In the genomic region with DNA sequence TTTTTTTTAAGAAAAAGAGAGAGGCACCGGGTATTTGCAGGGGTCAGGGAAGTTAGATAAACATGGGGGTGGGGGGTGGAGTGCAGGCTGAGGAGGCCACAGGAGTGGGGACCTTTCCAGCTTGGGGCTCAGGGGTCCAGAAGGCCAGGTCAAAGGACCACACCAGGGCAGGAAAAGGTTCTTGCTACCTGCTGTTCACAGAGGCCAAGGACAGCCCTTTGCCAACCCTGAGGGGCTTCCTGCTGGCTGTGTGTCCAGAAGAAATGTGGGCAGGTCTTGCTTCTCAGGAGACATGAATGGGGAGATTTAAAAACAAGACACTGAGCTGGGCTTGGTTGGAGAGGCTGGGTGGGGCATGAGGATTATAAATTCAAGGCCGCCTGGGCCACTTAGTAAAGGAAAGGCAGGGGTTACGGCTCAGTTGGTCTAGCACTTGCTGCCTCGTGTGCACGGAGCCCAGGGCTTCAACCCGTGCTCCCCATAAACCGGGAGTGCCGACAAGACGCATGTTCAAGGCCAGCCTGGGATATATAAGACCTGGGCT, we compare ENCODE assay signal across 14 mouse cellular contexts. TPM values are rescaled to one million over a fixed set of nuclear protein-coding genes. Genes with fewer than 3 reads are reported as not detected.
A peak's percentile ranks its signal among the peaks of the same experiment; 100 is the strongest.
DNase-seq lines count a peak whose midpoint lies in the region; ATAC-seq lines count a peak whose summit lies in the region.
"Had no signal": no experiment of that assay in that cellular context is flagged by ENCODE, and none has a peak within 500 bp of the region (broad histone marks: within the 10 kb centered on the region; RNA-seq: fewer than 3 reads in every experiment).

No protein-coding gene starts in this region.

- H3K4me3 ChIP-seq in neural tube, embryonic 13.5 days = no peak overlapping the region
- no peak overlapping the region for H3K4me3 ChIP-seq in forebrain, embryonic 13.5 days
- H3K4me3 ChIP-seq in hindbrain, embryonic 16.5 days (ENCODE audit: low read length) = no peak overlapping the region
- H3K4me3 ChIP-seq: heart, embryonic 13.5 days; liver, embryonic 12.5 days had no signal

- DNase-seq in neural tube, embryonic 10.5 days (ENCODE audit: extremely low spot score, low spot score) = no peak
- no peak for DNase-seq in kidney, adult 9 months
- no peak for DNase-seq in left cerebral cortex, adult 18-20 months (ENCODE audit: low spot score in 2 of 2)
- DNase-seq in lung, postnatal 14 days = no peak
- no peak for DNase-seq in layer of hippocampus, adult 8-10 months (ENCODE audit: low spot score in 2 of 2)
- DNase-seq: adrenal gland, postnatal 36 days; layer of hippocampus, adult 9-11 months; lung, postnatal 10 days; right cerebral cortex, postnatal 4 days had no signal

- WGBS in neural tube, embryonic 13.5 days = 35% methylated on average over 9 of the region's 9 CpGs
- WGBS in forebrain, embryonic 13.5 days = 24% methylated on average over 9 of the region's 9 CpGs
- 45% methylated on average over 9 of the region's 9 CpGs for WGBS in hindbrain, embryonic 16.5 days

- H3K9ac ChIP-seq in neural tube, embryonic 13.5 days = peak overlapping the region; percentile 14; the same call in 1 of the 2 replicates
- 0 out of 2 replicates have a peak overlapping the region, but pooled peaks have one; percentile 30 for H3K9ac ChIP-seq in forebrain, embryonic 13.5 days
- no peak overlapping the region for H3K9ac ChIP-seq in hindbrain, embryonic 16.5 days (ENCODE audit: low read depth, low read length)
- H3K9ac ChIP-seq: heart, embryonic 13.5 days; liver, embryonic 12.5 days had no signal

- no peaks in the 10 kb centered on the region for H3K9me3 ChIP-seq in neural tube, embryonic 13.5 days
- H3K9me3 ChIP-seq in forebrain, embryonic 13.5 days (replicated peaks) = peaks cover 5% of the 10 kb centered on the region; the same call in 1 of the 2 replicates
- no peaks in the 10 kb centered on the region for H3K9me3 ChIP-seq in hindbrain, embryonic 16.5 days (ENCODE audit: control insufficient read depth, low read length)
- H3K9me3 ChIP-seq: heart, embryonic 13.5 days had no signal

- peaks cover 25% of the 10 kb centered on the region for H3K4me1 ChIP-seq in neural tube, embryonic 13.5 days (replicated peaks)
- peaks cover 37% of the 10 kb centered on the region for H3K4me1 ChIP-seq in forebrain, embryonic 13.5 days
- H3K4me1 ChIP-seq in hindbrain, embryonic 16.5 days (ENCODE audit: control insufficient read depth, insufficient read depth, low read depth, low read length) = peaks cover 6% of the 10 kb centered on the region; the same call in 1 of the 2 replicates
- H3K4me1 ChIP-seq: heart, embryonic 13.5 days; liver, embryonic 12.5 days had no signal

- H3K27ac ChIP-seq in neural tube, embryonic 13.5 days (replicated peaks) = peak overlapping the region; percentile 72
- H3K27ac ChIP-seq in forebrain, embryonic 13.5 days = peak overlapping the region; percentile 86
- H3K27ac ChIP-seq in hindbrain, embryonic 16.5 days (ENCODE audit: low read depth, low read length) = 0 out of 2 replicates have a peak overlapping the region, but pooled peaks have one; percentile 21
- H3K27ac ChIP-seq: heart, embryonic 13.5 days; liver, embryonic 12.5 days had no signal

- peaks cover 15% of the 10 kb centered on the region for H3K36me3 ChIP-seq in neural tube, embryonic 13.5 days
- peaks cover 15% of the 10 kb centered on the region for H3K36me3 ChIP-seq in forebrain, embryonic 13.5 days (ENCODE audit: poor library complexity, severe bottlenecking)
- H3K36me3 ChIP-seq in hindbrain, embryonic 16.5 days (ENCODE audit: control insufficient read depth, insufficient read depth, low read length) = no peaks in the 10 kb centered on the region; the same call in 1 of the 2 replicates
- H3K36me3 ChIP-seq: liver, embryonic 12.5 days had no signal

- peaks cover 12% of the 10 kb centered on the region for H3K27me3 ChIP-seq in neural tube, embryonic 13.5 days
- H3K27me3 ChIP-seq in forebrain, embryonic 13.5 days = peaks cover 13% of the 10 kb centered on the region
- H3K27me3 ChIP-seq in hindbrain, embryonic 16.5 days (replicated peaks; ENCODE audit: control insufficient read depth, insufficient read depth, low read length) = 0 out of 2 replicates have a peak, but pooled peaks cover 2% of the 10 kb centered on the region

- ATAC-seq in neural tube, embryonic 13.5 days (ENCODE audit: low read depth) = no peak
- ATAC-seq in forebrain, embryonic 13.5 days = peak; percentile 14; the same call in 1 of the 2 replicates
- ATAC-seq in hindbrain, embryonic 16.5 days = no peak
- ATAC-seq: liver, embryonic 12.5 days had no signal

- no peak overlapping the region for H3K4me2 ChIP-seq in neural tube, embryonic 13.5 days
- H3K4me2 ChIP-seq in forebrain, embryonic 13.5 days = no peak overlapping the region
- H3K4me2 ChIP-seq in hindbrain, embryonic 16.5 days (ENCODE audit: low read length) = no peak overlapping the region
- H3K4me2 ChIP-seq: heart, embryonic 13.5 days; liver, embryonic 12.5 days had no signal

RNA-seq across cellular contexts. Expression of a gene that starts 41.1 kb away (rescaled TPM):
- polyA plus RNA-seq in neural tube, embryonic 13.5 days (2015; fragmentation: Nextera tagmentation; extraction: Ambion mirVana) = 41.1 and 41.5 TPM in 2 replicates
- polyA plus RNA-seq in forebrain, embryonic 13.5 days (2015; fragmentation: Nextera tagmentation; extraction: Ambion mirVana) = 46.8 and 50.7 TPM in 2 replicates
- polyA plus RNA-seq in hindbrain, embryonic 16.5 days (2015; fragmentation: Nextera tagmentation; extraction: Ambion mirVana) = 34.1 and 39.5 TPM in 2 replicates
- 10 to 100 TPM in 1 of 2 experiments, 1 to 10 TPM in 1; 9.8 to 10.1 TPM for total RNA-seq in left cerebral cortex, adult 18-20 months (2021)
- total RNA-seq in layer of hippocampus, adult 8-10 months (2022) = 1 to 10 TPM; 8.7 to 9.8 (median 9.0) TPM

RNA-seq across cellular contexts. Expression of a gene that starts 52.4 kb away (rescaled TPM):
- polyA plus RNA-seq in neural tube, embryonic 13.5 days (2015; fragmentation: Nextera tagmentation; extraction: Ambion mirVana) = 6.9 and 7.7 TPM in 2 replicates
- polyA plus RNA-seq in forebrain, embryonic 13.5 days (2015; fragmentation: Nextera tagmentation; extraction: Ambion mirVana) = 4.7 and 4.8 TPM in 2 replicates
- 5.2 and 6.9 TPM in 2 replicates for polyA plus RNA-seq in hindbrain, embryonic 16.5 days (2015; fragmentation: Nextera tagmentation; extraction: Ambion mirVana)
- 10 to 100 TPM; 24.3 to 26.4 TPM for total RNA-seq in left cerebral cortex, adult 18-20 months (2021)
- 10 to 100 TPM; 19.6 to 21.6 (median 20.4) TPM for total RNA-seq in layer of hippocampus, adult 8-10 months (2022)

Comparison
In these comparisons a context has a peak if more than half of its experiments do, and no peak if none do; other contexts are left out.
1. H3K27ac ChIP-seq: peak in every context shown above with its lines; median percentile 86 in forebrain, embryonic 13.5 days; 72 in neural tube, embryonic 13.5 days; 21 in hindbrain, embryonic 16.5 days.